Comparison of ENCODE assay signal across 28 mouse cellular contexts in genomic region chr8:109997381-109997780, GRCm38 (mm10). TPM values are rescaled to one million over a fixed set of nuclear protein-coding genes. Genes with fewer than 3 reads are reported as not detected.
A peak's percentile ranks its signal among the peaks of the same experiment; 100 is the strongest.
DNase-seq lines count a peak whose midpoint lies in the region; ATAC-seq and TF ChIP-seq lines count a peak whose summit lies in the region.
"Had no signal": no experiment of that assay in that cellular context is flagged by ENCODE, and none has a peak within 500 bp of the region (broad histone marks: within the 10 kb centered on the region; RNA-seq: fewer than 3 reads in every experiment).

No protein-coding gene starts in this region.

- 74% methylated on average over 9 of the region's 9 CpGs for WGBS in forebrain, embryonic 14.5 days
- WGBS in forebrain, embryonic 12.5 days: 90% methylated on average over 9 of the region's 9 CpGs

- intact Hi-C loops in left cerebral cortex, postnatal 4 days (cut with DNase I): no loop called here
- intact Hi-C loops in left cerebral cortex, postnatal 10 days (cut with DNase I): no loop called here

- DNase-seq in cerebellum, postnatal 10 days: peak; percentile 63 to 79
- no peak for DNase-seq in cerebellum, adult 9-11 months
- peak; percentile 20 for DNase-seq in forebrain, embryonic 14.5 days (ENCODE audit: low spot score)
- DNase-seq in left cerebral cortex, postnatal 4 days: peak; percentile 62
- no peak for DNase-seq in left cerebral cortex, postnatal 10 days (ENCODE audit: extremely low spot score in 1 of 2, low spot score in 2 of 2)
- DNase-seq in brain, embryonic 14.5 days (ENCODE audit: low read depth): peak; percentile 44
- DNase-seq: adrenal gland, adult 8-10 months; adrenal gland, postnatal 14 days; adrenal gland, postnatal 36 days; B cell, adult 2 months; cerebellum, adult 11 months; cerebellum, adult 18-20 months; cerebellum, adult 9-10 months; embryo, embryonic 11 days had no signal

- no peak for TF ChIP-seq POLR2A in brain, embryonic 14.5 days (IDR thresholded peaks at IDR 0.05; ENCODE audit: borderline replicate concordance, extremely low read depth, insufficient read depth, insufficient read length, poor library complexity, severe bottlenecking)

- no peak for ATAC-seq in forebrain, embryonic 14.5 days
- no peak for ATAC-seq in forebrain, embryonic 12.5 days (ENCODE audit: low FRiP score)
- ATAC-seq: activated CD4-positive, CD25-positive, alpha-beta regulatory T cell, adult 4 months; CD4-positive, CD25-positive, alpha-beta regulatory T cell, adult 4 months; forebrain, embryonic 13.5 days; forebrain, embryonic 16.5 days; Patski had no signal

- H3K4me1 ChIP-seq in forebrain, embryonic 14.5 days (ENCODE audit: control insufficient read depth, insufficient read depth, low read length): no peaks in the 10 kb centered on the region
- no peaks in the 10 kb centered on the region for H3K4me1 ChIP-seq in forebrain, embryonic 12.5 days
- H3K4me1 ChIP-seq: embryonic facial prominence, embryonic 13.5 days; embryonic facial prominence, embryonic 15.5 days; forebrain, embryonic 10.5 days; forebrain, embryonic 13.5 days had no signal

- no peak overlapping the region for H3K9ac ChIP-seq in forebrain, embryonic 14.5 days (ENCODE audit: low read length)
- no peak overlapping the region for H3K9ac ChIP-seq in forebrain, embryonic 12.5 days
- H3K9ac ChIP-seq: embryonic facial prominence, embryonic 13.5 days; embryonic facial prominence, embryonic 15.5 days; forebrain, embryonic 13.5 days had no signal

- H3K4me3 ChIP-seq in forebrain, embryonic 14.5 days (ENCODE audit: low read depth, low read length): no peak overlapping the region
- H3K4me3 ChIP-seq in forebrain, embryonic 12.5 days (replicated peaks): no peak overlapping the region
- H3K4me3 ChIP-seq: embryonic facial prominence, embryonic 13.5 days; embryonic facial prominence, embryonic 15.5 days; erythroblast, embryonic 14.5 days; forebrain, embryonic 10.5 days; forebrain, embryonic 13.5 days had no signal

- H3K27ac ChIP-seq in forebrain, embryonic 14.5 days (ENCODE audit: low read depth, low read length): no peak overlapping the region
- no peak overlapping the region for H3K27ac ChIP-seq in forebrain, embryonic 12.5 days
- H3K27ac ChIP-seq: embryonic facial prominence, embryonic 13.5 days; embryonic facial prominence, embryonic 15.5 days; forebrain, embryonic 10.5 days; forebrain, embryonic 13.5 days had no signal

- H3K27me3 ChIP-seq in forebrain, embryonic 14.5 days (replicated peaks; ENCODE audit: control insufficient read depth, insufficient read depth, low read length): no peaks in the 10 kb centered on the region
- no peaks in the 10 kb centered on the region for H3K27me3 ChIP-seq in forebrain, embryonic 12.5 days
- H3K27me3 ChIP-seq: embryonic facial prominence, embryonic 13.5 days; embryonic facial prominence, embryonic 15.5 days; forebrain, embryonic 13.5 days; Patski had no signal

- H3K4me2 ChIP-seq in forebrain, embryonic 14.5 days (ENCODE audit: low read length): no peak overlapping the region
- no peak overlapping the region for H3K4me2 ChIP-seq in forebrain, embryonic 12.5 days
- H3K4me2 ChIP-seq: embryonic facial prominence, embryonic 13.5 days; embryonic facial prominence, embryonic 15.5 days; forebrain, embryonic 13.5 days had no signal

- no peak for TF ChIP-seq CTCF in brain, embryonic 14.5 days (IDR thresholded peaks at IDR 0.05; ENCODE audit: borderline replicate concordance, extremely low read depth, insufficient read depth, insufficient read length)

- H3K36me3 ChIP-seq in forebrain, embryonic 14.5 days (ENCODE audit: control insufficient read depth, insufficient read depth, low read length): no peaks in the 10 kb centered on the region
- H3K36me3 ChIP-seq in forebrain, embryonic 12.5 days (replicated peaks): no peaks in the 10 kb centered on the region
- H3K36me3 ChIP-seq: embryonic facial prominence, embryonic 13.5 days; embryonic facial prominence, embryonic 15.5 days; forebrain, embryonic 10.5 days; G1E had no signal

- no peaks in the 10 kb centered on the region for H3K9me3 ChIP-seq in forebrain, embryonic 14.5 days (replicated peaks; ENCODE audit: control insufficient read depth, low read length)
- H3K9me3 ChIP-seq in forebrain, embryonic 12.5 days: no peaks in the 10 kb centered on the region
- H3K9me3 ChIP-seq: embryonic facial prominence, embryonic 13.5 days; embryonic facial prominence, embryonic 15.5 days; forebrain, embryonic 10.5 days; forebrain, embryonic 13.5 days; G1E had no signal

RNA-seq across cellular contexts. Expression of gene Tat, which starts 7.1 kb away (rescaled TPM):
- polyA plus RNA-seq in forebrain, embryonic 14.5 days (2014; fragmentation: Nextera tagmentation; extraction: Ambion mirVana): not detected in 2 replicates
- polyA plus RNA-seq in forebrain, embryonic 12.5 days (2016; fragmentation: Nextera tagmentation; extraction: Ambion mirVana): not detected in 2 replicates
- not detected for total RNA-seq in left cerebral cortex, postnatal 4 days (2021)
- not detected for total RNA-seq in left cerebral cortex, postnatal 10 days (2021)
- 0.05 and 0.08 TPM in 2 replicates for polyA plus RNA-seq in brain, embryonic 14.5 days (2012; rRNA removed)
- total RNA-seq: CH12.LX; common myeloid progenitor, adult 5-6 weeks had no signal
- polyA plus RNA-seq: activated CD4-positive, CD25-positive, alpha-beta regulatory T cell, adult 4 months; CD4-positive, CD25-positive, alpha-beta regulatory T cell, adult 4 months; embryonic facial prominence, embryonic 11.5 days; embryonic facial prominence, embryonic 13.5 days; erythroblast, embryonic 14.5 days; forebrain, embryonic 10.5 days; forebrain, embryonic 13.5 days; forebrain, embryonic 16.5 days; G1E had no signal

RNA-seq across cellular contexts. Expression of gene Marveld3, which starts 35.4 kb away (rescaled TPM):
- polyA plus RNA-seq in forebrain, embryonic 14.5 days (2014; fragmentation: Nextera tagmentation; extraction: Ambion mirVana): 0.79 and 1.3 TPM in 2 replicates
- 1.6 and 1.7 TPM in 2 replicates for polyA plus RNA-seq in forebrain, embryonic 12.5 days (2016; fragmentation: Nextera tagmentation; extraction: Ambion mirVana)
- total RNA-seq in left cerebral cortex, postnatal 4 days (2021): under 1 TPM; 0.18 to 0.24 TPM
- under 1 TPM in 1 of 2 experiments, not detected in 1; 0.30 TPM for total RNA-seq in left cerebral cortex, postnatal 10 days (2021)
- polyA plus RNA-seq in brain, embryonic 14.5 days (2012; rRNA removed): 0.77 and 0.79 TPM in 2 replicates
- total RNA-seq: CH12.LX; common myeloid progenitor, adult 5-6 weeks had no signal
- polyA plus RNA-seq: activated CD4-positive, CD25-positive, alpha-beta regulatory T cell, adult 4 months; CD4-positive, CD25-positive, alpha-beta regulatory T cell, adult 4 months; erythroblast, embryonic 14.5 days; G1E had no signal

RNA-seq across cellular contexts. Expression of gene Chst4, which starts 42.2 kb away (rescaled TPM):
- not detected in 2 replicates for polyA plus RNA-seq in forebrain, embryonic 14.5 days (2014; fragmentation: Nextera tagmentation; extraction: Ambion mirVana)
- polyA plus RNA-seq in forebrain, embryonic 12.5 days (2016; fragmentation: Nextera tagmentation; extraction: Ambion mirVana): not detected in 2 replicates
- total RNA-seq in left cerebral cortex, postnatal 4 days (2021): not detected
- total RNA-seq in left cerebral cortex, postnatal 10 days (2021): not detected
- polyA plus RNA-seq in brain, embryonic 14.5 days (2012; rRNA removed): not detected in 2 replicates
- total RNA-seq: CH12.LX; common myeloid progenitor, adult 5-6 weeks; G1E had no signal
- polyA plus RNA-seq: activated CD4-positive, CD25-positive, alpha-beta regulatory T cell, adult 4 months; CD4-positive, CD25-positive, alpha-beta regulatory T cell, adult 4 months; embryonic facial prominence, embryonic 11.5 days; embryonic facial prominence, embryonic 13.5 days; embryonic facial prominence, embryonic 15.5 days; erythroblast, embryonic 14.5 days; forebrain, embryonic 10.5 days; forebrain, embryonic 13.5 days; forebrain, embryonic 16.5 days; G1E; Patski had no signal

Comparison
In these comparisons a context has a peak if more than half of its experiments do, and no peak if none do; other contexts are left out.
1. DNase-seq: peak in cerebellum, postnatal 10 days (2 of 2), forebrain, embryonic 14.5 days (single experiment), left cerebral cortex, postnatal 4 days (single experiment) and brain, embryonic 14.5 days (single experiment); none in cerebellum, adult 9-11 months (single experiment) and left cerebral cortex, postnatal 10 days (0 of 2).